Mouse (Mus musculus): Measurements from ENCODE around the gene Irf8. TPM values are rescaled to one million over a fixed set of nuclear protein-coding genes. Genes with fewer than 3 reads are reported as not detected.
A peak's percentile ranks its signal among the peaks of the same experiment; 100 is the strongest.
"Not testable (repeated sequence)": the region's sequence is repeated elsewhere in the genome, so short reads cannot be mapped to it uniquely, and the experiment has no call there.

Irf8 gene
- polyA plus RNA-seq, 2 experiments: 2.5 to 4.3 TPM

DNA sequence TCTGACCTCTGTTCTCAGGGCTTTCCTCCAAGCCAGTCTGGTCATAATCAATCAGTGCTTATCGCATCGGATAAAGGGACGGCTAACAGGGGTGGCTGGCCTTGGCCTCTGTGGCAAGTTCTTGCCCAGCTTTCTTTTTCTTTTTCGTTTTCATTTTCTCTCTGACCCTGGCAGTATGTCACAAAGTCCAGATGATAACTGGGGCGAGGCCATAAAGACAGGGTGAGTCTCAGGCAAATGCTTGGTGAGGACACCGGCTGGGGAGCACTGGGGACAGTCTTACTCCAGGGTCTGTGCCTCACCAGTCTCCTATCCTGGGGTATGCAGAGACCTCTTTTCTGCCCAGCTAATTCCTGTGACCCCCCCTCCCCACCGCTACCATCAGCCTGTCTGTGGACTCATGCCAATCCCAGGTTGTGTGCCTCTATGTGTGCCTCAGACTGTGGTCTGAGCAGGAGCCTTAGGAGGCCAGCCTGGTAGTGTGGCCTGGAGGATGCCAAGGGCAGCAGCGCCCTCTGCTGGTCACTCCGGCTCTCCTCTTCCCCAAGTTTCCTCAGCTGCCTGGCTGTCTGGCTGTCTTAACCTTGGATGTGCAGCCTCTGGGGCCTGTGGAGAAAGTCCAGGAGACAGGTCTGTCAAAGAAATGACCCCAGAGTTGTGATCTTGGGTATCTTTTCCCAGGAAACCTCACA lies 59.9 kb downstream of the Irf8 start:
- DNase-seq (ENCODE audit: low spot score): peak; percentile 86
- no peaks in the 10 kb centered on the region for H3K4me1 ChIP-seq (ENCODE audit: control insufficient read depth, insufficient read depth, low read length)
- H3K4me3 ChIP-seq (replicated peaks; ENCODE audit: low read length): no peak overlapping the region
- peak; percentile 74 for ATAC-seq (ENCODE audit: low FRiP score, low read depth)
- H3K36me3 ChIP-seq (ENCODE audit: control insufficient read depth, insufficient read depth, low read length): no peaks in the 10 kb centered on the region
- no peak overlapping the region; the same call in 1 of the 2 replicates for H3K9ac ChIP-seq (ENCODE audit: low read depth, low read length, severe bottlenecking)
- peaks cover 5% of the 10 kb centered on the region; the same call in 1 of the 2 replicates for H3K27me3 ChIP-seq (ENCODE audit: control insufficient read depth, insufficient read depth, low read length)
- H3K4me2 ChIP-seq (replicated peaks; ENCODE audit: low read depth, low read length, severe bottlenecking): no peak overlapping the region
- no peak overlapping the region for H3K27ac ChIP-seq (replicated peaks; ENCODE audit: low read depth, low read length)
- no peaks in the 10 kb centered on the region for H3K9me3 ChIP-seq (ENCODE audit: control insufficient read depth, low read length)
- 52% methylated on average over 9 of the region's 9 CpGs for WGBS
- TF ChIP-seq POLR2A (IDR thresholded peaks at IDR 0.05; ENCODE audit: borderline replicate concordance, extremely low read depth, insufficient read depth, insufficient read length): no peak

DNA sequence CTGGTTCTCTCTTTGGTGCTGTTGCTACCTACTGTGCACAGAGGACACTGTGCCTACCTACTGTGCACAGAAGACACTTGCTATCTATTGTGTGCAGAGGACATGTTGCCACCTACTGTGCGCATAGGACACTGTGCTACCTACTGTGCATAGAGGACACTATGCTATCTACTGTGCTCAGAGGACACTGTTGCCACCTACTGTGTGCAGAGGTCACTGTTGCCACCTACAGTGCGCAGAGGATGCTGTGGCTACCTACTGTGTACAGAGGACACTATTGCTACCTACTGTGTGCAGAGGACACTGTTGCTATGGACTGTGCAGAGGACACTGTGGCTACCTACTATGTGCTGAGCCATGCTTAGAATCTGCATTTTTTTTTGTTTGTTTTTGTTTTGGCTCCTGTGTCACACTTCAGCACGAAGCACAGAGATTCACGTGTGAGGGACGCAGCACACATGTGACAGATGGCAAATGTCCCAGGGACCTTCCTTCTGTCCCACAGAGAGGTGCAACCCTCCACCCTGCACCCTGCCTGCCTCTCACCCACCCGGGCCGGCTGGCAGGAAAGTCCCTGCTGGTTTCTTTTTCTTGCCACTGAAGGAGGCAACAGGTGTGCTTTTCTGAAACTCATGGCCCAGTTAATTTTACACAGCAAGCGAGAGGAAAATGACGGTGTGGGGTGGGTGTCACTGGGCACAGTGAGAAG lies 61.0 kb downstream of the Irf8 start:
- 82% methylated on average over 9 of the region's 9 CpGs for WGBS
- H3K27me3 ChIP-seq (ENCODE audit: control insufficient read depth, insufficient read depth, low read length): peaks cover 11% of the 10 kb centered on the region; the same call in 1 of the 2 replicates

DNA sequence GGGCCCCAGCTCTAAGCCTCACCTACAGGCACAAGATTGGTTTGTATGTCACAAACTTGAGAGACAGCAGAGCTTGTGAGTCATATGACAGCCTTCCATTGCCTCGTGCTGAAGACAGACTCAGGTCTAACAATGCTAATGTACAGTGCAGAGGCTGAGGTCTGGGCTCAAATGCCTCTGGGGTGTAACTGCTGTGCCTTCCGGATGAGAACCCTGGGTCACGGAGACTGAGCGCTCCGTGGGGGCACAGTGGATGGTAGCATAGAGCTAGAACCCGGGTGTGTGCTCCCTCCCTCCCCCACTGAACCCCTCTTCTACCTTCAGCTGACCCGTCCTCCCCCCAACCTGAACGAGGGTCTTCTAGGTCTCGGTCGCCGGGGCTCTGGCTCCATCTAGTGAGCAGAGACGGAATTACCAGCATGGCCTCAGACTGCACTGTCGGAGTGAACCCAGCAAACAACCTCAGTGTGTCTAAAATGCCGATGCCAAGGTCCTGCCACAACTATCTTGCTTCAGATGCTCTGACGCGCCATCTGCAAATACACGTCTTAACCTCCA lies 64.2 kb downstream of the Irf8 start:
- peak; percentile 37 for DNase-seq (ENCODE audit: low spot score)
- H3K4me1 ChIP-seq (ENCODE audit: control insufficient read depth, insufficient read depth, low read length): no peaks in the 10 kb centered on the region
- 5% methylated on average over 17 of the region's 17 CpGs for WGBS
- no peaks in the 10 kb centered on the region for H3K36me3 ChIP-seq (ENCODE audit: control insufficient read depth, insufficient read depth, low read length)
- no peak overlapping the region for H3K4me3 ChIP-seq (replicated peaks; ENCODE audit: low read length)
- H3K27ac ChIP-seq (replicated peaks; ENCODE audit: low read depth, low read length): no peak overlapping the region
- H3K9ac ChIP-seq (ENCODE audit: low read depth, low read length, severe bottlenecking): no peak overlapping the region
- peak overlapping the region; percentile 32 for H3K4me2 ChIP-seq (replicated peaks; ENCODE audit: low read depth, low read length, severe bottlenecking)
- TF ChIP-seq POLR2A (IDR thresholded peaks at IDR 0.05; ENCODE audit: borderline replicate concordance, extremely low read depth, insufficient read depth, insufficient read length): no peak
- no peaks in the 10 kb centered on the region for H3K9me3 ChIP-seq (ENCODE audit: control insufficient read depth, low read length)
- peaks cover 11% of the 10 kb centered on the region; the same call in 1 of the 2 replicates for H3K27me3 ChIP-seq (ENCODE audit: control insufficient read depth, insufficient read depth, low read length)
- peak; percentile 56; the same call in 1 of the 2 replicates for ATAC-seq (ENCODE audit: low FRiP score, low read depth)

More for the DNA sequence above, 61.0 kb downstream of the Irf8 start:
- Histone ChIP-seq H3K36me3 (ENCODE audit: control insufficient read depth, insufficient read depth, low read length) (no peaks in the 10 kb centered on the region), H3K9ac (ENCODE audit: low read depth, low read length, severe bottlenecking) (no peak overlapping the region), H3K4me3 (replicated peaks; ENCODE audit: low read length) (no peak overlapping the region), H3K4me2 (replicated peaks; ENCODE audit: low read depth, low read length, severe bottlenecking) (no peak overlapping the region), H3K9me3 (ENCODE audit: control insufficient read depth, low read length) (no peaks in the 10 kb centered on the region), H3K4me1 (ENCODE audit: control insufficient read depth, insufficient read depth, low read length) (no peaks in the 10 kb centered on the region), H3K27ac (replicated peaks; ENCODE audit: low read depth, low read length) (no peak overlapping the region)
- no peak for TF ChIP-seq POLR2A (IDR thresholded peaks at IDR 0.05; ENCODE audit: borderline replicate concordance, extremely low read depth, insufficient read depth, insufficient read length)
- ATAC-seq (ENCODE audit: low FRiP score, low read depth): no peak
- DNase-seq (ENCODE audit: low spot score): no peak

DNA sequence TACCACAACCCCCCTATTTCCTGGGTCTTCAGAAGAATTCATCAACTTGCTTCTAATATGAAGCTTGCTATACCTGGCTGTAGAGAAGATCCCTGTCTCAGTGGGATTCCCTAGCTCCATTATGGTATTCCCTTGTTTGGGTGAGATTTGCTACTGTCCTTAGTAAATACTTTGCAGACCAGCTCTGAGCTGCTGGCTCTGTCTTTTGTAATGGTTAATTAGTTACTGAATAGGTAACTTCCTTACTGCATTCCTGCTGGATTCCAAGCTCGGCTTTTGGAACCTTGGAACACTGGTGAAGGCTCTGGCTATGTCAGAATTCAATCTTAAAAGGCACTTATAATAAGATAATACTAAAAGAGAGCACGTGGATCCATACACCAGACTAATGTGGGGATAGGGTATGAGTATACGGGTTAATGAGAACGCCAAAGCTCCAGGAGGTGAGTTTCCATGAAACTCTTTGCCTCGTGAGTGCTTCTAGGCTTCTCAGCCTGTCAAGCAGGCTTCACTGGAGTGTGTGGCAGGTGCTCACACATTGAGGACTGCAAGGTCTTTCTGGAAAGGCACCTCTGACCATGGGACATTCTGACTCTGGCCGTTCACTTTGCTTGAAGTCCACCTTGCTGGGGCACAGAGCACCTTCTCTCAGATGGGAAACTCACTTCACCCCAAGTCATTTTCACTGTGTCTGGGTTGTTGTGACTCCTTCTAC lies 67.7 kb downstream of the Irf8 start:
- H3K36me3 ChIP-seq (ENCODE audit: control insufficient read depth, insufficient read depth, low read length); H3K27ac ChIP-seq (replicated peaks; ENCODE audit: low read depth, low read length); H3K9ac ChIP-seq (ENCODE audit: low read depth, low read length, severe bottlenecking); ATAC-seq (ENCODE audit: low FRiP score, low read depth); DNase-seq (ENCODE audit: low spot score); H3K4me3 ChIP-seq (replicated peaks; ENCODE audit: low read length); H3K9me3 ChIP-seq (ENCODE audit: control insufficient read depth, low read length); H3K4me1 ChIP-seq (ENCODE audit: control insufficient read depth, insufficient read depth, low read length); H3K4me2 ChIP-seq (replicated peaks; ENCODE audit: low read depth, low read length, severe bottlenecking): not testable (repeated sequence)
- H3K27me3 ChIP-seq (ENCODE audit: control insufficient read depth, insufficient read depth, low read length): peaks cover 11% of the 10 kb centered on the region
- 60% methylated on average over 6 of the region's 6 CpGs for WGBS

DNA sequence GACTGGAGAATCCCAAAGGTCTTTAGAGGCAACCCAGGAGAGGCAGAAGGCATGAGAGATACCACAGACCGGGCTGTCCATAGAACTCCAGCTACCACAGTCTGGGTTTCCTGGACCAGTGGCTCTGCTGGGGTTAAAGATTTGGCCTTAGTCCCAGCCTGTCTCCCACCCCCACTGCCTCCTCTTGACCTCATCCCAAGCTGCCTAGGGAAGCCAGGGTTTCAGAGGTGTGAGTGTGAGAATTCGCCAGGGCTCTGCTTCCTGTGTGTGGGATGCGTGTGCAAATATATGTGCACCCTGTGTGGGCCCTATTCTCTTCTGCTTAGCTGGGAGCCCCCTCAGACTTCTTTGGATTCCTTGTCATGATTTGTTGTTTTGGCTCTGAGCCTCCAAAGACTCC lies 68.6 kb downstream of the Irf8 start:
- ATAC-seq (ENCODE audit: low FRiP score, low read depth) (no peak), DNase-seq (ENCODE audit: low spot score) (no peak)
- TF ChIP-seq POLR2A (IDR thresholded peaks at IDR 0.05; ENCODE audit: borderline replicate concordance, extremely low read depth, insufficient read depth, insufficient read length): no peak
- Histone ChIP-seq H3K9ac (ENCODE audit: low read depth, low read length, severe bottlenecking) (no peak overlapping the region), H3K9me3 (ENCODE audit: control insufficient read depth, low read length) (no peaks in the 10 kb centered on the region), H3K27ac (replicated peaks; ENCODE audit: low read depth, low read length) (no peak overlapping the region), H3K4me1 (ENCODE audit: control insufficient read depth, insufficient read depth, low read length) (no peaks in the 10 kb centered on the region), H3K36me3 (ENCODE audit: control insufficient read depth, insufficient read depth, low read length) (no peaks in the 10 kb centered on the region), H3K4me2 (replicated peaks; ENCODE audit: low read depth, low read length, severe bottlenecking) (no peak overlapping the region), H3K4me3 (replicated peaks; ENCODE audit: low read length) (no peak overlapping the region), H3K27me3 (ENCODE audit: control insufficient read depth, insufficient read depth, low read length) (peaks cover 11% of the 10 kb centered on the region)
- WGBS: 62% methylated on average over 3 of the region's 3 CpGs

Other genes with a start within 250 kb of the Irf8 start
- 72.3 and 97.9 TPM in 2 replicates for gene Gins2, start 147.1 kb upstream of the Irf8 start, polyA plus RNA-seq (2012; rRNA removed)
- gene Gins2, start 147.1 kb upstream of the Irf8 start, polyA plus RNA-seq (2014; fragmentation: Nextera tagmentation; extraction: Ambion mirVana): 92.4 and 107 TPM in 2 replicates
- gene 1190005I06Rik, start 88.7 kb upstream of the Irf8 start, polyA plus RNA-seq (2012; rRNA removed): 6.4 and 6.6 TPM in 2 replicates
- 8.3 and 8.7 TPM in 2 replicates for gene 1190005I06Rik, start 88.7 kb upstream of the Irf8 start, polyA plus RNA-seq (2014; fragmentation: Nextera tagmentation; extraction: Ambion mirVana)
- gene Gm27021, start 68.3 kb upstream of the Irf8 start, polyA plus RNA-seq (2012; rRNA removed): 3.4 and 4.3 TPM in 2 replicates
- 2.2 and 3.0 TPM in 2 replicates for gene Gm27021, start 68.3 kb upstream of the Irf8 start, polyA plus RNA-seq (2014; fragmentation: Nextera tagmentation; extraction: Ambion mirVana)
- gene Cox4i1, start 68.1 kb upstream of the Irf8 start, polyA plus RNA-seq (2012; rRNA removed): 736 and 1,017 TPM in 2 replicates
- 948 and 964 TPM in 2 replicates for gene Cox4i1, start 68.1 kb upstream of the Irf8 start, polyA plus RNA-seq (2014; fragmentation: Nextera tagmentation; extraction: Ambion mirVana)
- gene Emc8, start 67.8 kb upstream of the Irf8 start, polyA plus RNA-seq (2012; rRNA removed): 109 and 160 TPM in 2 replicates
- 238 and 252 TPM in 2 replicates for gene Emc8, start 67.8 kb upstream of the Irf8 start, polyA plus RNA-seq (2014; fragmentation: Nextera tagmentation; extraction: Ambion mirVana)